Mouse (Mus musculus) small intestine, adult 2 months (tissue): ENCODE measurements around the gene Gm11757. TPM values are rescaled to one million over a fixed set of nuclear protein-coding genes. Genes with fewer than 3 reads are reported as not detected.
"Not testable (repeated sequence)": the region's sequence is repeated elsewhere in the genome, so short reads cannot be mapped to it uniquely, and the experiment has no call there.

Experiments
- H3K27ac ChIP-seq: fragments of 200-500 bp; 2 replicates; pipeline ENCODE4 v1.5.1; 2012; ENCODE audit warnings: low read depth, low read length, control low read depth, inconsistent platforms; ENCODE audit not compliant: insufficient read depth
- H3K27me3 ChIP-seq: fragments of 200-500 bp; 2 replicates; pipeline ENCODE4 v1.6.1; 2012; ENCODE audit warnings: mild to moderate bottlenecking, moderate library complexity, low read length, inconsistent platforms; ENCODE audit not compliant: control insufficient read depth, insufficient read depth
- H3K36me3 ChIP-seq: fragments of 200-500 bp; 2 replicates; pipeline ENCODE4 v1.6.1; 2012; ENCODE audit warnings: mild to moderate bottlenecking, low read length, control low read depth, inconsistent platforms; ENCODE audit not compliant: control insufficient read depth, insufficient read depth
- H3K4me1 ChIP-seq: fragments of 200-500 bp; 2 replicates; pipeline ENCODE4 v1.6.1; 2012; ENCODE audit warnings: low read length, inconsistent platforms, mixed read lengths; ENCODE audit not compliant: control insufficient read depth, insufficient read depth, insufficient read length
- H3K4me3 ChIP-seq: fragments of 200-500 bp; 2 replicates; pipeline ENCODE4 v1.5.1; 2012; ENCODE audit warnings: low read depth, mild to moderate bottlenecking, control low read depth, inconsistent platforms, low read length, moderate library complexity
- WGBS: fragments of 180-500 bp; shearing (Covaris S2); methylation state at CpG from one replicate; pipeline ENCODE4 v1.1.7; 2018; 5-methylcytosine and 5-hydroxymethylcytosine counted together
- polyA plus RNA-seq: library from polyadenylated mRNA; depleted of rRNA; stranded (reverse); fragments of >200 nt; gene quantifications from 2 replicates; pipeline ENCODE4 v1.2.3, GENCODE M21; 2012; rRNA removed

The Gm11757 gene
- polyA plus RNA-seq: not detected in 2 replicates

DNA sequence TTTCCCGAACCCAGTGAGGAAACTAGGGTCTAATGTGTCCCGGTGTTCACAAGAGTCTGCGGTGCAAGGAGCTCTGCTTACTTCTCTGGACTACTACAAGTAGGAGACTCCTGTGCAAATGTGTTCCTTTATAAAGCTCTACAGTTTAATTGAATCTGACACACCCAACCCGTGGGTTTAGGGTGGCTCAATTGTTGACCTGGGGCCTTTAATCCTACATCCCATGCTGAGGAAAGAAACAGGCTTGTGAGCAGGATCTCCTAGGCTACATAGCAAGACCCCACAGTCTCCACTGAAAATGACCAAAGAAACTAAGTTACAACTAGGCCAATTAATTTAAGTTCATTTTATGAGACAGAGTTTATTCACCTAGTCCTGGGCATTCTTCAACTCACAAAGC is at the start of gene Gm11757:
TSS of gene Gm11757 (minus strand) at position 101 of the 400 bp plus-strand sequence.
- H3K27ac ChIP-seq, H3K27me3 ChIP-seq, H3K4me3 ChIP-seq, H3K36me3 ChIP-seq, H3K4me1 ChIP-seq: not testable (repeated sequence)
- WGBS: no CpG with 5 or more reads among the region's 4 CpGs

DNA sequence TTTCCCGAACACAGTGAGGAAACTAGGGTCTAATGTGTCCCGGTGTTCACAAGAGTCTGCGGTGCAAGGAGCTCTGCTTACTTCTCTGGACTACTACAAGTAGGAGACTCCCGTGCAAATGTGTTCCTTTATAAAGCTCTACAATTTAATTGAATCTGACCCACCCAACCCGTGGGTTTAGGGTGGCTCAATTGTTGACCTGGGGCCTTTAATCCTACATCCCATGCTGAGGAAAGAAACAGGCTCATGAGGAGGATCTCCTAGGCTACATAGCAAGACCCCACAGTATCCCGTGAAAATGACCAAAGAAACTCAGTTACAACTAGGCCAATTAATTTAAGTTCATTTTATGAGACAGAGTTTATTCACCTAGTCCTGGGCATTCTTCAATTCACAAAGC is 29.7 kb upstream of the Gm11757 start, which contains the start of gene Gm11756:
TSS of gene Gm11756 (minus strand) at position 101 of the 400 bp plus-strand sequence.
- not testable (repeated sequence) for H3K27ac ChIP-seq, H3K4me1 ChIP-seq, H3K4me3 ChIP-seq, H3K36me3 ChIP-seq, H3K27me3 ChIP-seq
- 82% methylated on average over 6 of the region's 6 CpGs for WGBS

DNA sequence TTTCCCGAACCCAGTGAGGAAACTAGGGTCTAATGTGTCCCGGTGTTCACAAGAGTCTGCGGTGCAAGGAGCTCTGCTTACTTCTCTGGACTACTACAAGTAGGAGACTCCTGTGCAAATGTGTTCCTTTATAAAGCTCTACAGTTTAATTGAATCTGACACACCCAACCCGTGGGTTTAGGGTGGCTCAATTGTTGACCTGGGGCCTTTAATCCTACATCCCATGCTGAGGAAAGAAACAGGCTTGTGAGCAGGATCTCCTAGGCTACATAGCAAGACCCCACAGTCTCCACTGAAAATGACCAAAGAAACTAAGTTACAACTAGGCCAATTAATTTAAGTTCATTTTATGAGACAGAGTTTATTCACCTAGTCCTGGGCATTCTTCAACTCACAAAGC is 14.9 kb upstream of the Gm11757 start, which contains the start of gene Gm13871:
TSS of gene Gm13871 (minus strand) at position 101 of the 400 bp plus-strand sequence.
- not testable (repeated sequence) for H3K27ac ChIP-seq, H3K4me1 ChIP-seq, H3K36me3 ChIP-seq, H3K4me3 ChIP-seq, H3K27me3 ChIP-seq
- no CpG with 5 or more reads among the region's 4 CpGs for WGBS

DNA sequence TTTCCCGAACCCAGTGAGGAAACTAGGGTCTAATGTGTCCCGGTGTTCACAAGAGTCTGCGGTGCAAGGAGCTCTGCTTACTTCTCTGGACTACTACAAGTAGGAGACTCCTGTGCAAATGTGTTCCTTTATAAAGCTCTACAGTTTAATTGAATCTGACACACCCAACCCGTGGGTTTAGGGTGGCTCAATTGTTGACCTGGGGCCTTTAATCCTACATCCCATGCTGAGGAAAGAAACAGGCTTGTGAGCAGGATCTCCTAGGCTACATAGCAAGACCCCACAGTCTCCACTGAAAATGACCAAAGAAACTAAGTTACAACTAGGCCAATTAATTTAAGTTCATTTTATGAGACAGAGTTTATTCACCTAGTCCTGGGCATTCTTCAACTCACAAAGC is 14.7 kb downstream of the Gm11757 start, which contains the start of gene Gm11758:
TSS of gene Gm11758 (minus strand) at position 101 of the 400 bp plus-strand sequence.
- H3K36me3 ChIP-seq, H3K27me3 ChIP-seq, H3K4me3 ChIP-seq, H3K27ac ChIP-seq, H3K4me1 ChIP-seq: not testable (repeated sequence)
- WGBS: no CpG with 5 or more reads among the region's 4 CpGs

Other genes with a start within 250 kb of the Gm11757 start
- gene Gm11239, start 222.8 kb downstream of the Gm11757 start, polyA plus RNA-seq: not detected in 2 replicates
- gene Gm428, start 207.6 kb downstream of the Gm11757 start, polyA plus RNA-seq: not detected in 2 replicates
- gene Rasef, start 100.1 kb downstream of the Gm11757 start, polyA plus RNA-seq: 3.9 and 4.3 TPM in 2 replicates
- not detected in 2 replicates for gene Gm11758, start 14.8 kb downstream of the Gm11757 start, polyA plus RNA-seq
- gene Gm13871, start 14.8 kb upstream of the Gm11757 start, polyA plus RNA-seq: not detected in 2 replicates
- gene Gm11756, start 29.6 kb upstream of the Gm11757 start, polyA plus RNA-seq: not detected in 2 replicates
- not detected in 2 replicates for gene 2310002L09Rik, start 59.7 kb upstream of the Gm11757 start, polyA plus RNA-seq
- 0.11 and 0.47 TPM in 2 replicates for gene Frmd3, start 122.3 kb upstream of the Gm11757 start, polyA plus RNA-seq